Mouse (Mus musculus) kidney, adult 2 months (tissue): ENCODE data around the gene Asic3. TPM values are rescaled to one million over a fixed set of nuclear protein-coding genes. Genes with fewer than 3 reads are reported as not detected.

Source experiments
- DNase-seq: peaks from one replicate; pipeline ENCODE4 v3.0.0; 2021
- H3K27ac ChIP-seq: fragments of 200-500 bp; 2 replicates; pipeline ENCODE4 v1.5.1; 2012; ENCODE audit warnings: low read depth, low read length, control low read depth, inconsistent platforms; ENCODE audit not compliant: insufficient read depth
- H3K27me3 ChIP-seq: fragments of 200-500 bp; replicated peaks from 2 replicates; pipeline ENCODE4 v1.6.1; 2012; ENCODE audit warnings: mild to moderate bottlenecking, moderate library complexity, low read length, inconsistent platforms; ENCODE audit not compliant: control insufficient read depth, insufficient read depth
- H3K36me3 ChIP-seq: fragments of 200-500 bp; 2 replicates; pipeline ENCODE4 v1.6.1; 2012; ENCODE audit warnings: mild to moderate bottlenecking, moderate library complexity, low read length, inconsistent platforms; ENCODE audit not compliant: control insufficient read depth, insufficient read depth
- H3K4me1 ChIP-seq: fragments of 200-500 bp; 2 replicates; pipeline ENCODE4 v1.6.1; 2011; ENCODE audit warnings: low read length; ENCODE audit not compliant: control insufficient read depth, insufficient read depth
- H3K4me3 ChIP-seq: fragments of 200-500 bp; 2 replicates; pipeline ENCODE4 v1.5.1; 2011; ENCODE audit warnings: mild to moderate bottlenecking, low read depth, low read length, control low read depth; ENCODE audit not compliant: insufficient read depth
- CTCF ChIP-seq: fragments of 200-500 bp; conservative IDR thresholded peaks from 2 replicates; pipeline ENCODE4 v1.5.1; 2011; ENCODE audit warnings: low read depth, mild to moderate bottlenecking, control low read depth, low read length, moderate library complexity, mixed read lengths; ENCODE audit not compliant: insufficient read depth, insufficient read length
- POLR2A ChIP-seq: fragments of 200-500 bp; IDR thresholded peaks from one replicate; pipeline ENCODE4 v1.6.1; 2011; ENCODE audit warnings: low read depth, low read length, control low read depth
- WGBS: fragments of 180-500 bp; shearing (Covaris S2); methylation state at CpG from one replicate; pipeline ENCODE4 v1.1.7; 2018; 5-methylcytosine and 5-hydroxymethylcytosine counted together
- polyA plus RNA-seq: library from polyadenylated mRNA; depleted of rRNA; stranded (reverse); fragments of >200 nt; gene quantifications from 2 replicates; pipeline ENCODE4 v1.2.3, GENCODE M21; 2012

Gene Asic3
- polyA plus RNA-seq, 1 experiment = 0.20 TPM

DNA sequence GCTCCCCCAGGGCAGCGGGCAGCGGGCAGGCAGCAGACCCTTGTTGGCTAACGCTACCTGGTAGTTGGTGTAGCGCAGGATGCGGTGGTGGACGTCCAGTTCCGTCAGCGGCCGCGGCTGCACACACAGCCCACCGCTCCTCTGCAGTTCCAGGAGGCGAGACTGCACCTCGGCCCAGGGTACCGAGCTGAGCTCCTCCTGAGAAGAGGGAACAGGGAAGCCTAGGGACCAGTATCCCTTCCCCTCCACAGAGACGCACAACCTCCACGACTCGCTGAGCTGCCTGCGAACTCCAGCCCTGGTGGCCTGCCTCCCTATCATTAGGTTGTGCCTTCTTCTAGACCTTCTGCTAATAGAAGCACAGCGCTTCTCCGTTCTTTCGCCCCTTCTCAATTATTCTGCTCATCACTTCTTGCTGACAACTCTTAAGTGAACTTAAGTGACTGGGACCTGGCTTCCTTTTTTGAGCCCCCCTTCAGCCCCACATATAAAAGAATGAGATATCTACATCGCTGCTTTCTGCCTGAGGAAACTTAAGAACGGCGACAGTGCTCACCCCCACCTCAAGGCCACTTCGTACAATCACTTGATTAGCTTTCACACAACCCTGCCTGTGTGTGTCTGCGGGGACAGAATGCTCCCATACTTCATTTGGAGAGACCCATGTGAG is 24.8 kb upstream of the Asic3 start:
- Histone ChIP-seq H3K36me3 (no peaks in the 10 kb centered on the region), H3K27ac (no peak overlapping the region), H3K4me3 (peak overlapping the region; percentile 9), H3K4me1 (peaks cover 13% of the 10 kb centered on the region), H3K27me3 (no peaks in the 10 kb centered on the region)
- no peak for TF ChIP-seq CTCF
- DNase-seq = no peak
- WGBS = 35% methylated on average over 26 of the region's 26 CpGs

DNA sequence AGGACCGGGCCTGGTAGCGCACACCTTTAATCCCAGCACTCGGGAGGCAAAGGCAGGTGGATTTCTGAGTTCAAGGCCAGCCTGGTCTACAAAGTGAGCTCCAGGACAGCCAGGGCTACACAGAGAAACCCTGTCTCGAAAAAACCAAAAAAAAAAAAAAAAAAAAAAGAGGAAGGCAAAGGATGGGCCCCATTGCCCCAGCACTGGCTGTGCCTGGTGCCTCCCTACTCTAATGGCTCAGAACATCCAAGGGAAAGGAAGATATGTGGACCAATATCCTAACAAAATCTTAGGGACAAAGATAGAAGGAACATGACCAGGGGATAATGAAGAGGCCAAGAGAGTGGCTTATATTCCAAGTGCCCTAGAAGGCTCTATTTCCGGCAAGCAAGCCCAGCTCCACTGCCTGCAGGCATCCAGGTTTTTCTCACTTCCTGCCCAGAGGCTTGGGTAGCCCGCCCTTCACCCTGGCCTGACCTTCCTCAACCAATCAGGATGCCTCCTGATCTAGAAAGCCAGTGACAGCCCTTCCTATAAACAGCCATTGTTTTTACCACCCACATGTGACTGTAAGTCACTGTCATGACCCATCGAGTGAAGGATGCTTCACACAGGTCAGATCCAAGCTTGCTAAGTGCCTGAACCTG is 24.1 kb upstream of the Asic3 start:
- no peaks in the 10 kb centered on the region for H3K27me3 ChIP-seq
- no peaks in the 10 kb centered on the region for H3K36me3 ChIP-seq
- DNase-seq = peak; percentile 52
- TF ChIP-seq POLR2A (no peak), CTCF (no peak)
- no peak overlapping the region for H3K27ac ChIP-seq
- 77% methylated on average over 7 of the region's 7 CpGs for WGBS
- no peak overlapping the region for H3K4me3 ChIP-seq
- H3K4me1 ChIP-seq = peaks cover 14% of the 10 kb centered on the region

GRCm38 (mm10) chr5:24389658-24390020 is 23.6 kb upstream of the Asic3 start:
- peaks cover 12% of the 10 kb centered on the region for H3K4me1 ChIP-seq
- WGBS = 92% methylated on average over 4 of the region's 4 CpGs
- H3K36me3 ChIP-seq = no peaks in the 10 kb centered on the region
- no peak overlapping the region for H3K27ac ChIP-seq
- TF ChIP-seq POLR2A (no peak), CTCF (no peak)
- no peak for DNase-seq
- H3K4me3 ChIP-seq = no peak overlapping the region
- H3K27me3 ChIP-seq = no peaks in the 10 kb centered on the region

GRCm38 (mm10) chr5:24391864-24392263 is 21.3 kb upstream of the Asic3 start, which contains the start of gene Atg9b:
Gene Atg9b (minus strand): TSS chr5:24392143.
- H3K27me3 ChIP-seq = no peaks in the 10 kb centered on the region
- WGBS = 89% methylated on average over 7 of the region's 7 CpGs
- no peak within 1 kb of the TSS for H3K27ac ChIP-seq
- peaks cover 12% of the 10 kb centered on the region for H3K4me1 ChIP-seq
- no peaks in the 10 kb centered on the region for H3K36me3 ChIP-seq
- no peak within 1 kb of the TSS for H3K4me3 ChIP-seq
- no peak for DNase-seq
- TF ChIP-seq CTCF (no peak), POLR2A (no peak)

DNA sequence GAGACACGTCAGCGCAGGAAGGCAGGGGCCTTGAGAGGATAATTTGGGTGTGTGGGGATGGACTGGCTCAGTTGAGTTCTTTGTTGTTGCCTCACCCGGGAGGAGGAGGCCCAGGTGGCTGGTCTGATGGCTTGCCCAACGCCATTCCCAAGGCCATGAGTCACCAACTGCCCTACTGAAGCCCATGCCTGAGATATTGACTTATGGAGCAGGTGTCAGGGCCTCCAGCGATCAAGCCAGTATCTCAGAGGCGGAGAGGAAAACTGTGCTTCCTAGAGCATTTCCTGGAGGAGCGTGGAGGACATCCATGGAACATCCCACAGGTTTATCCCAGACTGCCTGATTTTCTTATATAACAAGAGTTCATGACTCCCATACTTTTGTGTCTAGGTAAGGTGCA is 20.5 kb upstream of the Asic3 start:
- H3K27ac ChIP-seq = no peak overlapping the region
- no peak for DNase-seq
- WGBS = 73% methylated on average over 7 of the region's 7 CpGs
- peaks cover 8% of the 10 kb centered on the region; the same call in 1 of the 2 replicates for H3K4me1 ChIP-seq
- TF ChIP-seq CTCF (no peak), POLR2A (no peak)
- H3K27me3 ChIP-seq = no peaks in the 10 kb centered on the region
- H3K36me3 ChIP-seq = no peaks in the 10 kb centered on the region
- H3K4me3 ChIP-seq = no peak overlapping the region

DNA sequence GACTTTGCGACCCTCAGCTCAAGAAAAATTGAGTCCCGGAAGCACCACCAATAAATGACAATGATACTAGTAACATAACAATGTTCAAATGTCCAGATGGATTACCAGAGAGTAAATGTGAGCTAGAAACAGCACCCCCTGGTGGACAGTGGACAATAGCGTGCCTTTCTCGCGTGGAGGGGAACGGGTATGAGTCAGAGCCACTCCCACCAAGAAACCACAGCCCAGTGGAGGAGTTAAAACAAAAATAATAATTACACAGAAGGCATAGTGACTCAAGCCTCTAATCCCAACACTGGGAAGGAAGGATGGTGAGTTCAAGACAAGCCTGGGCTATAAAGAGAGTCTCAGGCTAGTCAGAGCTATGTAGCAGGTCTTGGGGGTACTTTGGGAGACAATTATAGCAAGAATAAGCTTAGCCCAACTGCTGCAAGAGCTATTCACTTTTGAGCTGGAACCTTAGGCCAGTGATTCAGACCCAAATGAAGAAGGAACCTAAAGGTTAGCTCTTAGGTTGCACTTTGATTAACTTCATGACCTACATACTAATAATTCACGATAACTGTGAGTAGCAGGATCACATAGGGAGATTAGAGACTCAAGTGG is 19.7 kb upstream of the Asic3 start, which contains the start of gene Abcb8:
Gene Abcb8 (plus strand): TSS at position 272 of the 606 bp plus-strand sequence.
- TF ChIP-seq POLR2A (no peak), CTCF (peak; percentile 81)
- Histone ChIP-seq H3K4me3 (peak within 1 kb of the TSS; percentile 68), H3K27ac (peak within 1 kb of the TSS; percentile 94), H3K4me1 (peaks cover 8% of the 10 kb centered on the region; the same call in 1 of the 2 replicates), H3K27me3 (no peaks in the 10 kb centered on the region), H3K36me3 (no peaks in the 10 kb centered on the region)
- WGBS = 28% methylated on average over 7 of the region's 7 CpGs
- peak; percentile 88 for DNase-seq
